Mouse (Mus musculus): ENCODE data around the gene Vpreb1. TPM values are rescaled to one million over a fixed set of nuclear protein-coding genes. Genes with fewer than 3 reads are reported as not detected.
"Not testable (repeated sequence)": the region's sequence is repeated elsewhere in the genome, so short reads cannot be mapped to it uniquely, and the experiment has no call there.

Gene Vpreb1
- polyA plus RNA-seq, 1 experiment from 2014 or later = 2.9 TPM

- 75% methylated on average over 2 of the region's 2 CpGs for WGBS
- ATAC-seq (ENCODE audit: insufficient number of reproducible peaks, insufficient read depth, low FRiP score, low read depth) = no peak
- Histone ChIP-seq H3K27ac (ENCODE audit: low read length) (no peak within 1 kb of the TSS), H3K36me3 (ENCODE audit: control insufficient read depth, insufficient read depth, low read length) (no peaks in the 10 kb centered on the region), H3K4me3 (ENCODE audit: low read depth, low read length) (no peak within 1 kb of the TSS), H3K9ac (replicated peaks; ENCODE audit: low read depth, low read length) (no peak within 1 kb of the TSS), H3K27me3 (ENCODE audit: control insufficient read depth, insufficient read depth, low read length) (no peaks in the 10 kb centered on the region), H3K4me1 (ENCODE audit: control insufficient read depth, insufficient read depth, low read length) (0 out of 2 replicates have a peak, but pooled peaks cover 5% of the 10 kb centered on the region), H3K4me2 (replicated peaks; ENCODE audit: low read depth, low read length) (no peak within 1 kb of the TSS), H3K9me3 (ENCODE audit: control insufficient read depth, low read depth, low read length) (no peaks in the 10 kb centered on the region)
Measured at GRCm38 (mm10) chr16:16863978-16864377, 6.7 kb downstream of the Vpreb1 start, which contains the start of gene Igll1. TSS of gene Igll1 (minus strand) at chr16:16863985.

- ATAC-seq (ENCODE audit: insufficient number of reproducible peaks, insufficient read depth, low FRiP score, low read depth) = no peak
- Histone ChIP-seq H3K4me1 (ENCODE audit: control insufficient read depth, insufficient read depth, low read length) (0 out of 2 replicates have a peak, but pooled peaks cover 5% of the 10 kb centered on the region), H3K9ac (replicated peaks; ENCODE audit: low read depth, low read length) (no peak overlapping the region), H3K4me3 (ENCODE audit: low read depth, low read length) (no peak overlapping the region), H3K27me3 (ENCODE audit: control insufficient read depth, insufficient read depth, low read length) (no peaks in the 10 kb centered on the region), H3K36me3 (ENCODE audit: control insufficient read depth, insufficient read depth, low read length) (no peaks in the 10 kb centered on the region), H3K9me3 (ENCODE audit: control insufficient read depth, low read depth, low read length) (no peaks in the 10 kb centered on the region), H3K27ac (ENCODE audit: low read length) (no peak overlapping the region), H3K4me2 (replicated peaks; ENCODE audit: low read depth, low read length) (no peak overlapping the region)
- 72% methylated on average over 3 of the region's 3 CpGs for WGBS
Measured at GRCm38 (mm10) chr16:16862288-16862687, 8.4 kb downstream of the Vpreb1 start.

- 75% methylated on average over 13 of the region's 13 CpGs for WGBS
- Histone ChIP-seq H3K36me3 (ENCODE audit: control insufficient read depth, insufficient read depth, low read length) (no peaks in the 10 kb centered on the region), H3K9ac (replicated peaks; ENCODE audit: low read depth, low read length) (no peak overlapping the region), H3K4me3 (ENCODE audit: low read depth, low read length) (no peak overlapping the region), H3K4me2 (replicated peaks; ENCODE audit: low read depth, low read length) (no peak overlapping the region), H3K9me3 (ENCODE audit: control insufficient read depth, low read depth, low read length) (no peaks in the 10 kb centered on the region), H3K27me3 (ENCODE audit: control insufficient read depth, insufficient read depth, low read length) (no peaks in the 10 kb centered on the region), H3K4me1 (ENCODE audit: control insufficient read depth, insufficient read depth, low read length) (no peaks in the 10 kb centered on the region), H3K27ac (ENCODE audit: low read length) (no peak overlapping the region)
- no peak for ATAC-seq (ENCODE audit: insufficient number of reproducible peaks, insufficient read depth, low FRiP score, low read depth)
Measured at GRCm38 (mm10) chr16:16856731-16857476, 13.7 kb downstream of the Vpreb1 start.

GRCm38 (mm10) chr16:16856054-16856453, 14.6 kb downstream of the Vpreb1 start:
- ATAC-seq (ENCODE audit: insufficient number of reproducible peaks, insufficient read depth, low FRiP score, low read depth); H3K4me2 ChIP-seq (replicated peaks; ENCODE audit: low read depth, low read length); H3K4me1 ChIP-seq (ENCODE audit: control insufficient read depth, insufficient read depth, low read length); H3K27me3 ChIP-seq (ENCODE audit: control insufficient read depth, insufficient read depth, low read length); H3K9ac ChIP-seq (replicated peaks; ENCODE audit: low read depth, low read length); H3K4me3 ChIP-seq (ENCODE audit: low read depth, low read length); H3K9me3 ChIP-seq (ENCODE audit: control insufficient read depth, low read depth, low read length); H3K27ac ChIP-seq (ENCODE audit: low read length); H3K36me3 ChIP-seq (ENCODE audit: control insufficient read depth, insufficient read depth, low read length): not testable (repeated sequence)
- WGBS = 82% methylated on average over 9 of the region's 9 CpGs

- no peaks in the 10 kb centered on the region for H3K36me3 ChIP-seq (ENCODE audit: control insufficient read depth, insufficient read depth, low read length)
- no peak overlapping the region for H3K9ac ChIP-seq (replicated peaks; ENCODE audit: low read depth, low read length)
- no peaks in the 10 kb centered on the region for H3K27me3 ChIP-seq (ENCODE audit: control insufficient read depth, insufficient read depth, low read length)
- ATAC-seq (ENCODE audit: insufficient number of reproducible peaks, insufficient read depth, low FRiP score, low read depth) = no peak
- H3K4me1 ChIP-seq (ENCODE audit: control insufficient read depth, insufficient read depth, low read length) = no peaks in the 10 kb centered on the region
- H3K27ac ChIP-seq (ENCODE audit: low read length) = no peak overlapping the region
- H3K4me2 ChIP-seq (replicated peaks; ENCODE audit: low read depth, low read length) = no peak overlapping the region
- H3K9me3 ChIP-seq (ENCODE audit: control insufficient read depth, low read depth, low read length) = no peaks in the 10 kb centered on the region
- WGBS = 84% methylated on average over 1 of the region's 1 CpGs
- no peak overlapping the region for H3K4me3 ChIP-seq (ENCODE audit: low read depth, low read length)
Measured at GRCm38 (mm10) chr16:16855541-16855940, 15.1 kb downstream of the Vpreb1 start.

GRCm38 (mm10) chr16:16854836-16855235, 15.8 kb downstream of the Vpreb1 start:
- 30% methylated on average over 6 of the region's 6 CpGs for WGBS
- Histone ChIP-seq H3K9me3 (ENCODE audit: control insufficient read depth, low read depth, low read length) (no peaks in the 10 kb centered on the region), H3K36me3 (ENCODE audit: control insufficient read depth, insufficient read depth, low read length) (no peaks in the 10 kb centered on the region), H3K27me3 (ENCODE audit: control insufficient read depth, insufficient read depth, low read length) (no peaks in the 10 kb centered on the region), H3K4me3 (ENCODE audit: low read depth, low read length) (no peak overlapping the region), H3K4me1 (ENCODE audit: control insufficient read depth, insufficient read depth, low read length) (no peaks in the 10 kb centered on the region), H3K4me2 (replicated peaks; ENCODE audit: low read depth, low read length) (no peak overlapping the region), H3K9ac (replicated peaks; ENCODE audit: low read depth, low read length) (no peak overlapping the region), H3K27ac (ENCODE audit: low read length) (no peak overlapping the region)
- no peak for ATAC-seq (ENCODE audit: insufficient number of reproducible peaks, insufficient read depth, low FRiP score, low read depth)

GRCm38 (mm10) chr16:16852411-16852810, 18.2 kb downstream of the Vpreb1 start:
- no peaks in the 10 kb centered on the region for H3K27me3 ChIP-seq (ENCODE audit: control insufficient read depth, insufficient read depth, low read length)

GRCm38 (mm10) chr16:16849196-16849595, 21.4 kb downstream of the Vpreb1 start:
- no peak for ATAC-seq (ENCODE audit: insufficient number of reproducible peaks, insufficient read depth, low FRiP score, low read depth)
- no peaks in the 10 kb centered on the region for H3K27me3 ChIP-seq (ENCODE audit: control insufficient read depth, insufficient read depth, low read length)

More at GRCm38 (mm10) chr16:16852411-16852810, 18.2 kb downstream of the Vpreb1 start:
- Histone ChIP-seq H3K9ac (replicated peaks; ENCODE audit: low read depth, low read length) (no peak overlapping the region), H3K4me2 (replicated peaks; ENCODE audit: low read depth, low read length) (no peak overlapping the region), H3K27ac (ENCODE audit: low read length) (no peak overlapping the region), H3K4me1 (ENCODE audit: control insufficient read depth, insufficient read depth, low read length) (no peaks in the 10 kb centered on the region), H3K36me3 (ENCODE audit: control insufficient read depth, insufficient read depth, low read length) (no peaks in the 10 kb centered on the region), H3K9me3 (ENCODE audit: control insufficient read depth, low read depth, low read length) (no peaks in the 10 kb centered on the region), H3K4me3 (ENCODE audit: low read depth, low read length) (no peak overlapping the region)
- 87% methylated on average over 3 of the region's 3 CpGs for WGBS
- ATAC-seq (ENCODE audit: insufficient number of reproducible peaks, insufficient read depth, low FRiP score, low read depth) = no peak

GRCm38 (mm10) chr16:16829671-16830070, 41.0 kb downstream of the Vpreb1 start:
- H3K9me3 ChIP-seq (ENCODE audit: control insufficient read depth, low read depth, low read length) = no peaks in the 10 kb centered on the region
- H3K4me2 ChIP-seq (replicated peaks; ENCODE audit: low read depth, low read length) = peak overlapping the region; percentile 75; the same call in 1 of the 2 replicates
- no peak overlapping the region for H3K4me3 ChIP-seq (ENCODE audit: low read depth, low read length)
- H3K4me1 ChIP-seq (ENCODE audit: control insufficient read depth, insufficient read depth, low read length) = no peaks in the 10 kb centered on the region
- H3K36me3 ChIP-seq (ENCODE audit: control insufficient read depth, insufficient read depth, low read length) = no peaks in the 10 kb centered on the region
- no peaks in the 10 kb centered on the region for H3K27me3 ChIP-seq (ENCODE audit: control insufficient read depth, insufficient read depth, low read length)
- H3K27ac ChIP-seq (ENCODE audit: low read length) = no peak overlapping the region
- 86% methylated on average over 3 of the region's 3 CpGs for WGBS
- H3K9ac ChIP-seq (replicated peaks; ENCODE audit: low read depth, low read length) = no peak overlapping the region
- no peak for ATAC-seq (ENCODE audit: insufficient number of reproducible peaks, insufficient read depth, low FRiP score, low read depth)

More at GRCm38 (mm10) chr16:16849196-16849595, 21.4 kb downstream of the Vpreb1 start:
- Histone ChIP-seq H3K4me3 (ENCODE audit: low read depth, low read length) (no peak overlapping the region), H3K9ac (replicated peaks; ENCODE audit: low read depth, low read length) (no peak overlapping the region), H3K4me1 (ENCODE audit: control insufficient read depth, insufficient read depth, low read length) (no peaks in the 10 kb centered on the region), H3K4me2 (replicated peaks; ENCODE audit: low read depth, low read length) (no peak overlapping the region), H3K27ac (ENCODE audit: low read length) (no peak overlapping the region), H3K9me3 (ENCODE audit: control insufficient read depth, low read depth, low read length) (no peaks in the 10 kb centered on the region), H3K36me3 (ENCODE audit: control insufficient read depth, insufficient read depth, low read length) (no peaks in the 10 kb centered on the region)
